Mouse (Mus musculus) bone marrow macrophage, adult 2 months (primary cell): ENCODE results near the gene Cuedc2.

Experiments used
- CTCF ChIP-seq: IDR thresholded peaks from 2 replicates; pipeline ENCODE4 v1.5.1; 2012; ENCODE audit warnings: low read depth, mild to moderate bottlenecking, low read length, moderate library complexity
- POLR2A ChIP-seq: IDR thresholded peaks from 2 replicates; pipeline ENCODE4 v1.6.1; 2012; ENCODE audit warnings: mild to moderate bottlenecking, low read depth, low read length, borderline replicate concordance

DNA sequence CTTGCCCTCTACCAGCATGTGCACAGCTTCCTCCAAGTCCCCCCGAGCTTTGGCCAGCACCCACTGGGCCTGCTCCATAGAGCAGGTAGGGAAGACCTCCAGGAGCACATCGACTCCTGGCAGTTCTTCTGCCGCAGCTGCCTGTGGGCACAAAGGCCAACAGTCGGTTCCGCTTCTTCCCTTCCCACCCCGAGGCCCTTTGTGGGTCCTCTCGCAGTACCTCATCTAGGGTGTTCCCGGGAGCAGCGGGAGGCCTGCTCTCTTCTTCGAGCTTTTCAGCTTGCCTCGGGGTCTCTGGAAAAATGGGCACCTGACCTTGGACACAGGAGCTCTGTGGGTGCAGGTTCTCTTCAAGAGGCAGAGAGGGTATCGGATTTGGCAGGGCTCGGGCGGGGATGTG, 7.2 kb downstream of the Cuedc2 start:
- TF ChIP-seq POLR2A (no peak), CTCF (no peak)
